Mouse (Mus musculus) T-helper 17 cell (primary cell): ENCODE measurements at regions not wholly inside any gene's neighbourhood (a gene's known extent, or its start where the extent isn't known, plus 50 kb on each side); places are given as distances from the start of the nearest gene placed in this dataset.

Source experiments
- in situ Hi-C, 2 experiments: fragments of 300-600 bp; cut with MboI, MseI; formaldehyde crosslinking; loops; 1 replicate in 1 of 2; 2 replicates in 1 of 2; pipeline ENCODE4 v1.15.1; 2025; ENCODE audit warnings: high pct_unique_total_duplicates in 2 of 2

DNA sequence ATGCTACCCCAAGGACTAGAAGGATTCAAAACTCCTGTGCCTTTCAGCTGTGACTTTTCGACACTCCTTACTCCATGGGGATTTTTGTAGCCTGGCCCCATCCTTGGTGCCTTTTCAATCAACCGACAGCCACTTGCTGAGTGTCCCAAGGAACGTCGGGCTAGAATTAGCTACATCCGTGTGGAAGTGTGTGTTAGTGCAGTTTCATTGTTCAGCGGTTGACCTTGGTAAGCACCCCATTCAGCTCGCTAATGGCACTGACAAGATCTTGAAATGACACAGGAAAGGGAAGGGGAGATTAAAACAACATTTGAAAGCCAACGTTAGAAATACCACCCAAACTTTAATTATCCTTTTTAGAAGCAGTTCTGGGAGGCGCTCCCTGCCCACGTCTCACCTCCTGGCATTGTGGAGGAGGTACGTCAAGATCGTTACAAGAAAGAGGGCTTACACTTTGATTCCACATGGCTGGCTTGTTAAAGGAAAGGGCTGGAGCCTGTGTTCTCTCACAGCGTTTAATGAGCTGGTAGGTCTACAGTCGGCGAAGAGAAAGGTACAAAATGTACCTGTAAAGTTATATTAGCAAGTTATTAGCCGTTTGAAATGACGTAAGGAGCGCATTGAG, 536.4 kb downstream of the Fam19a2 start:
- in situ Hi-C loops, result no loop called here

DNA sequence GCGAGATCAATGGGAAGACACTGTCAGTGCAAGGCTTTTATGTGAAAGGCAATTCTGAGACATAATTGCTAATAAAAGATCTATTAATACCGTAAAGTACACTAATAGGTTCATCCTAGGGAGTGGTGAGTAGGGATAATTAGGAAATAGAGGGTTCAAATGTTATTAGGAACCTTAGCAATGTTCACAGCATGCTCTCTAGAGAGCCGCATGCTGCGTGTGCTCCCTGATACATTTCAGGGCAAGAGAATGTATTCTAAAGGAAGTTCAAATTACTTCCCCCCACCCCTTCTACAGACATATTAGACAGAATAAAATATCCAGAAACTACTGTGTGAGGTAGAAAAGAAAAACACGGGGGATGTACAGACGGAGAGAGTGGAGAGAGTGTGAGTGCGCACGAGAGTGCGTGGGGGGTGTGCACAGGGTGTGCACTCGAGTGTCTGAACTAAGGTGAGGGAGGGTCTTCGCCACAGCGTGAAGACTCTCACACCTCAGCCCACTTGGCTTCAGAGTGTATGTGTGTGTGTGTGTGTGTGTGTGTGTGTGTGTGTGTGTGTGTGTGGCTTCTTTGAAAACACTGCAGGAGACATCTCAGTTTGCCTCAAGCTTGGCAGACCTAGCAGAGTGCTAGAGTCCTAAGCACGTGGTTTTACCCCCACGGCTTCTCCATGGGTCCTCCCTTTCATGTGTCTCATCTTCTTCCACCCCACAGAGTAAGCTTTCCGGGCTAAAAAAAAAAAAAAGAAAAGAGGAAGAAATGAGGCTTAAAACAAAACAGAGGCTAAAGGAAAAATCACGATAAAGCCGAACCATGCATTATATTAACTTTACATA, 537.1 kb downstream of the Fam19a2 start:
- in situ Hi-C loops, result no loop called here

DNA sequence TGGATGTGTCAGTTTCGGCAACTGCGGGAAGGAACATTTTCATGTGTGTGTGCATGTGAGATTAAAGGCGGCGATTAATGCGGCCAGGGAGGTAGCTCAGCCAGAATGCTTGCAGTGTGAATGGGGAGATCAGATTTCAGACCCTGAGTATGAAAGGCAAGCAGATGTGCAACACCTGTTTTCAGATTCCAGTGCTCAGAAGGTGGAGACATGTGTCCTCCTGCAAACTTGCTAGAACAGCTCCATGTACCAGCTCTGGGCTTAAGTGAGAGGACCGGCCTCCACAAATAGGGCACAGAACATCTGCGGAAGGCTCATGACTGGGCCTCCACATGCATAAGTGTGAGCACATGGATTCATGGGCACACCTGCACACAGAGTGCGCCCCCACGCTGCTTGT, 547.1 kb downstream of the Fam19a2 start:
- in situ Hi-C loops, result no loop called here

DNA sequence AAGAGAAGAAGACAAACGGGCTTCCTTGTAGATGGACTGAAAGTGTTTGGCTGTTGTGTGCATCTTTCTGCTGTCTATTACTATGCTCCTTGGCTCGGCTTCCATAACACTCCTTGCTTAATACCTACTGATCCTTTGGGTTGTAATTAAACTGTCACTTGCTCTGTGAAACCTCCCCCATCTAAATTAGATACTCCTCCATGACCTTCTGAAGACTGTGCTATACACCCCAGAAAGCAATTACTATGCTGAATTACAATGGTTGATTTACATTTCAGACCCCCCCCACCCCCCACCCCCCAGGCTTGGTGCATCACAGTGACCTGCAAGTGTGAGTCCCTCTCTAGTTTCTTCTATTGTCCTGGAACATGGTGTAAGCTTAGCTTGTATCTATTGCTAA, 549.3 kb downstream of the Fam19a2 start:
- in situ Hi-C loops, result no loop called here

DNA sequence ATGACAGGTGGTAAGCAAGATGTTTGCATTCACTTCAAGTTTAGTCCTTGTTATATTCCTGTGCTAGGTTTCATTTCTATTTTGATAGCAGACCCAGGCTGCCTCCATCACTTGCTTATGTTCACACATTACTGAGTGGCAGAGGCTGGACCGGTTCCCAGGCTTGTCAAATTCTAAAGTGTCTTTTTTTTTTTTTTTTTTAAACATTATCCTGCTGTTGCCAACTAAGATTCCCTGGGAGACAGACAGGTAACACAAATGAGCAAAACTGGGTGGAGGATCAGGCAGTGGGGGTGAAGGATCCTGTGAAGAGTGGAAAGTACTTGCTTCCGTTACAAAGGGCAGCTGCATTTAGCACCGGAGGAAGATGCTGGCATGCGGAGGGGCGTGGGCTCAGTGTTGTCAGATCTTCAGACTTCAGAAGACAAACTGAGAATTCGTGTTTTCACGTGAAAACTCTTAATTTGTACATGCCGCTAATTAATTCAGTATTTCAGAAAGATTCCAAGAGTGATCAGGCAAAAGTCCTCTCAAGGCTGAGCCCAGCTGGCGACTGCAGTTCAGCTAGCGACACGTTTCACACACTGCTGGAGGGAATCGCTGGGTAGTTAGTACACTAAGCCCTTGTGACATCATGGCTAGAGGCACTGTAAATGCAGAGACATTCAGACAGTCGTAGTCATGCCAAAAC, 576.4 kb downstream of the Fam19a2 start:
- in situ Hi-C loops, result no loop called here

DNA sequence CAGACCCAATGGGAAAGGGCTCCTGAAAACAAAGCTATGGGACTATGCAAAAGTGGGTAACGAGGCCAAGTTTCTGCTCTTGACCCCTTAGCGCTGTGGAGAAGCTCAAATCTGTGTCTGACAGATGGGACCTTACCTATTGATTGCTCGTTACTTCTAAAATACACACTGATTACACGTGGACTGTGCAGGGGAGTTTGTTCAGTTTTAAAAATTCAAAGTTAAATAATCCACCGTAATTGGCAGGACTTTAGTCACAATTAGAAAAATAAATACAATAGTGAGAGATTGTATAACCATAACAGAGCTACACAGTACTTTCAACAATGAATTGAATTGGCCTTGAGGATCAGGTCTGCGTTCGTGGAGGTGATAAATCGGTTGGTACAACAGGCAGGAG, 578.3 kb downstream of the Fam19a2 start:
- in situ Hi-C loops, result no loop called here

DNA sequence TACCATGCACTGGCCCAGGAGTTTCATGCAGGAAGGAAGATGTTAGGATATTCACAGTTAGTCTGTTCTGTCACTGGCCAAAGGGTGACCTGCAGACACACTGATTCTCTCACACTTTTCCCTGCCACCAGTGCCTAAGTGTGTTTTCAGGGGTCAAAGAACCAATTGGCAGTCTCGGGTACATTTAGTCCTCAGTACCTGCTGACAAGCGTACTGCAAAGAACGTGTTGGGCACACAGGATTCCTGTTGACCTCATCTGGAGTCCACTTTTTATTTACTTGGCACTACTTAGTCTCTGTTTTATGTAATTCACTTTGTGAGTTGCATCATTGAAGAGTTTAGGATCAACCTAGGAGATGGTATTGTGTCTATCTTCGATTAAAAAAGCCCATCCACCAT, 579.8 kb downstream of the Fam19a2 start:
- in situ Hi-C loops, result no loop called here

DNA sequence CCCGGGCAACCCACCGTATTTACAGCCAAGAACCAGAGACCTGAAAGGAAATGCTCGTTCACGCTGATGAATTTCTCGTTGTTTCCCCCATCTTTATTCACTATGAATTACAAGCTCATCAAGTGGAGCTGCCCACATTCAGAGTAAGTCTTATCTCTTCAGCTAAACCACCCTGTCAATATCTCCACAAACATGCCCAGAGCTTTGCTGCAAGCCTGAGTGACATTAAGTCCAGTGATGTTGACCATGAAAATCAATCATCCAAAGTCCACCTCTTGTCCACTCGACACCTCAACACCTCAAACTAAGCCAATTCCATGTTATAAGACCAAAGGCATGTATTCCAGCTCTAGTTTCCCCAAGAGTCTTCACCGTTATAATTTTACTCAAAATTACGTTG, 582.8 kb downstream of the Fam19a2 start:
- in situ Hi-C loops, result no loop called here

DNA sequence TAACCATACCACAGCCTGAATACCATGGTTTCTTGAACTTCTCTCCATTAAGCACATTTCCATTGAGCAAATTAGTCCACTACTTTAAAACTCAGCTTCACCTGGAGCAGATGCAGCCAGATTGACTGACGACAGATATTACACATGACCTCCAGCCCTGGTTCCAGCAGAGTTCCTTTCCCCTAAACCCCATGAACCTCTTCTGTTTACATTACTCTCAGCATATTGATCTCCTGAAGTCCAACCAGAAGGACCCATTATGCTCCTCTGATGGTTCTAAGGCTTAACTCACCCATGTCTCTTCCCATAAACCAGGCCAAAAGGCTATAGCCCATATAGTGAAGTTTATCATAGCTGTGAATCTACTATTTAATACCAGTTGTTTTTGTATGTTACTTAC, 584.8 kb downstream of the Fam19a2 start:
- in situ Hi-C loops, result no loop called here

DNA sequence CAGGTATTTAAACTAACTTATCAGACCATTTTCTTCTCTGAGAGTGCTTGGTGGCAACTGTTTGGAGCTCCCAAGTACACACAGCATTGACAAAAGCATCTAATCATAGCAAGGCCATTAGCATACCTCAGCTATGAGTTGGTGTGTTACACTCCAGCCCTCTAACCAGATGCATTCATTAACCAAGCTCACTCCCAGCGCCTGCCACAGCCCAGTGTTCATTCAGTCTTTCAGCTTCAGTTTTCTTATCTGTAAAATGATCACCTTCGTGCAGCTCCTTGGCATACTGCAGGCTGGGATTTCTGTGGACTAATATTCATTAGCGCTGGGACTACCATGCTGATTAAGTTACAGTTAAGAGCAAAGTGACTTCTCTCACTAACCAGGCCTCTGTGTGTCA, 611.7 kb downstream of the Fam19a2 start:
- in situ Hi-C loops, result no loop called here

DNA sequence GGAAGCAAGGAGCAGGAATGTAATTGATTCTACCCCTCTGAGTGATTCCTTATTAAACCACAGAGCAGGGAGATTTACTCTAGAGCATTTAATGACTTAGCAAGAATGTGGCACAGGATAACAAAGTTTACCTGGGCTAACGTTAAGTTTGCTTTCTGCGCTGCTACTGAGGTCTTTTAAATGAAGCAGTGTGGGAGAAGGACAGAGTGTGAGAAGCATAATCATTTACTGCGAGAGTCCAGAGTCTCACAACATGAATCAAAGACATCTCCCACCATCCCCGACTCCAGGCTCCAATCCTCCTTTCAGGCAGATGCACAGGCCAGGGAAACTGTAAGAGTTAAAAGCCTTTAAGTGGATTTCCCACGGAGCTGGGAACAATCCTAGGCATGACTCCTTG, 612.1 kb downstream of the Fam19a2 start:
- in situ Hi-C loops, result no loop called here

DNA sequence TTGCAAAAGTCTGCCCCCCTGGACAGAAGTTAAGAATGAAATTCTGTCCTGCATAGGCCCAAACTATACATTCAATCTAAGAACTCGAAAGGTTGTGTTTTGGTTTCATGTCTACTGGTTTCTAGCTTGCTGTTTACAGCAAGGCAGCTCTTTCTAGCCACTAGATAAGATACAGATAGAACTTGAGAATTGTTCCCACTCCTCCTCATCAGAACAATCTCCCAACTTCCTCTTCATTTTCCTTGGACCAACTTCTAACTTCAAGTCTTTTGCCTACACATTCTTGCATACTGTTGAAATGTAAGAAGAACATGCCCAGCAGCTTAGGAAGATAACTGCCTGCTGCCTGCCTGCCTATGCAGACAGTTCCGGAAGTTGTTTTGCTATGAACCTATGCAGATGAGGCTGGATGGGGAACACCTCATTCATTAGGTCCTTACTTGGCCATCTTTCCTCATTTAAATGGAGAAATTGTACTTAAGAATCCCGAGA, 624.9 kb downstream of the Fam19a2 start:
- in situ Hi-C loops, result loop anchor here in 1 of 2 experiments (10.0 kb wide), 1 partner anchor 406 kb away; no protein-coding TSS in a partner anchor

DNA sequence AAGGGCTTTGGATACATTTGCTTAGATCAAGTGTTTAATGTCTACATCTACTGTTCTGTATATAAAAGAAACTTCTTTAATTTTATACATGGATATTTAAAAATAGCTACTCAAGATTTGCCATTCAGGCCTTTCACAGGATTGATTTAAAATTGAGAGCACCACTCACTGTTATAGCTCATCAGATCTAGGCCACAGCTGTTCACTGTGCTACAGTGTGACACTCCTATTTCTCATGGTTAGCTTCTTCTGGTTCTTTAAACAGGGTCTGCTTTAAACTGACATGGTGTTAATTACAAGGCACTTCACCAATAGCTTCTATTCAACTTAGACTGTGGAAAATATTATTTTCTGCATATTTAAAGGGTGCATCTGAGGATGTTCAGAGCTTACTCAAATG, 655.3 kb downstream of the Fam19a2 start:
- in situ Hi-C loops, result no loop called here

DNA sequence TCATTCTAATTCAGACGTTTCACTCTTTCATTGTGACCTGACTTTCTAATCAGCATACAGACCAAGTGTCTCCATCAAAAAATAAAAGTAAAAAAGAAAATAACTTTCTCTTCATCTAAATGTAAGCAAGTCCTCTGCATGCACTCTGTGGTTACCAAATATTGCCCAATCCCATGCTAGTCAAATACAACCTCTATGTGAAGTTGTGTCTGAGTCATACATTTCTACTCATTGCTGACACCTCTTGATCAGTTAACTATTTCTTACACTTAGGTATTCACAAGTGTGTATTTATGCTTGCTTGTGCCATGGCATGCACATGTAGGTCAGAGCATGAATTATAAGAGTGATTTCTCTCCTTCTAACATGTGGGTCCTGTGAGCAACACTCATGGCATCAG, 666.2 kb downstream of the Fam19a2 start:
- in situ Hi-C loops, result loop anchor here in 1 of 2 experiments (25.0 kb wide), 1 partner anchor 1443 kb away; no protein-coding TSS in a partner anchor

DNA sequence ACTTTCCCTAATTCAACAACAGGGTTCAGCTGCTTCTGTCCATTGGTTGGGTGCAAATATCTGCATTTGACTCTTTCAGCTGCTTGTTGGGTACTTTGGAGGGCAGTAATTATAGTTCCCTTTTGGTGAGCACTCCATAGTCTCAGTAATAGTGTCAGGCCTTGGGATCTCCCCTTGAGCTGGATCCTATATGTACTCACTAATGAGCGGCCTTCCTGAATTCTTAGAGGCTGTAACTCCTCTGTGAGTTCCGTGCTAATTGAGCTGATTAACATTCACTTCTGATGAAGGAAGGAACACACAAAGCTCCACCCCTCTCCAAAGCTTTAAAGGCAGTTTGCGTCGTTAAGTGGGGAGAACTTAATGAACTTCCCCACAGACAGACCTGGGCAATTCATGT, 674.9 kb downstream of the Fam19a2 start:
- in situ Hi-C loops, result loop anchor here in 1 of 2 experiments (25.0 kb wide), 1 partner anchor 1451 kb away; no protein-coding TSS in a partner anchor
